15 mouse cellular contexts compared by ENCODE assay signal in the genomic region with DNA sequence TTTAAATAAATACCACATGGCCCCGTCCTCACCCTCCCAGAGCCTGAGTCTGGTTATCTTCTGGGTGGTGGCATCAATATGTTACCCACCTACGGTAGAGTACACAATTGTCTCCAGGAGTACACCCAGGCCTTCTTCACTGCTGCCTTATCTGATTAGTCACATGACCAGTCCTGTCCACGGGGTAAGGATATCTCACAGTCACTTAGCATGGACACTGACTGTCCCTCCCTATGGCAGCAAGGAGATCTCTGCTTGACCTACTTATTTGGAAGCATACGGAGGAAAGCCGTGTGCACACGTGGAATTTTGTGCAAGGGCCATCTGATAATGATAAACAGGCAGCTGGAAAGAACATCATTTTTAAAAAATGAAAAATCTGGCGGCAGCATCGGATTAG.
"Had no signal": no experiment of that assay in that cellular context is flagged by ENCODE, and none has a peak within 500 bp of the region (broad histone marks: within the 10 kb centered on the region; RNA-seq: fewer than 3 reads in every experiment).

No protein-coding gene starts in this region.

- H3K36me3 ChIP-seq: kidney, embryonic 15.5 days; liver, embryonic 13.5 days; stomach, embryonic 15.5 days had no signal

- H3K9me3 ChIP-seq: kidney, embryonic 15.5 days; liver, embryonic 13.5 days; stomach, embryonic 15.5 days had no signal

- H3K9ac ChIP-seq: kidney, embryonic 15.5 days; liver, embryonic 13.5 days; stomach, embryonic 15.5 days had no signal

- DNase-seq: kidney, postnatal 10 days; kidney, postnatal 36 days; layer of hippocampus, postnatal 36 days; liver, embryonic 13.5 days; lung, adult 2 months; lung, postnatal 14 days; lung, postnatal 4 days; midbrain, embryonic 14.5 days; right cerebral cortex, postnatal 25 days; spleen, adult 18-20 months; thymus, postnatal 36 days had no signal

- H3K4me1 ChIP-seq: liver, embryonic 13.5 days; stomach, embryonic 15.5 days had no signal

- H3K4me3 ChIP-seq: kidney, embryonic 15.5 days; left cerebral cortex, adult 2 months; liver, embryonic 13.5 days; stomach, embryonic 15.5 days had no signal

- H3K27me3 ChIP-seq: kidney, embryonic 15.5 days; liver, embryonic 13.5 days; stomach, embryonic 15.5 days had no signal

- H3K27ac ChIP-seq: kidney, embryonic 15.5 days; left cerebral cortex, adult 2 months; liver, embryonic 13.5 days; stomach, embryonic 15.5 days had no signal

- H3K4me2 ChIP-seq: kidney, embryonic 15.5 days; liver, embryonic 13.5 days; midbrain, embryonic 11.5 days; stomach, embryonic 15.5 days had no signal
